Comparison of ENCODE assay signal across 21 mouse cellular contexts in the genomic region with DNA sequence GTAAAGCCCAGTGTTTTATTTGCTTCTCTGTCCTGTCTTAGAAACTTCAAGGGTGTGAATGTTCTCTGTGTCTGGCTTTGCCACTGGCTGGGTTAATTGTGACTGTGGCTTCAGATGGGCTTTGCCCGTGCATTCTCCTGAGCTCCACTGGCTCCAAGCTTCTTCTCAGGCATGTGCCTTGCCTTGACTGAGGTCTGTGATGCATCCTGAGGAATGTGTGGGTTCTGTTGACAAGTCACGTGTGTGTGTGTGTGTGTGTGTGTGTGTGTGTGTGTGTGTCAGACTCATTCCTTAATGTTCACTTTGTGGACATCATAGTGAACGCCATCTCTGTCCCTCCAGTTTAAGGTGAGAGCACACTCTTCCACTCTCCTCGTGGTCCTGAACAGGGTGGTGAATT. TPM values are rescaled to one million over a fixed set of nuclear protein-coding genes. Genes with fewer than 3 reads are reported as not detected.
"Had no signal": no experiment of that assay in that cellular context is flagged by ENCODE, and none has a peak within 500 bp of the region (broad histone marks: within the 10 kb centered on the region; RNA-seq: fewer than 3 reads in every experiment).

No protein-coding gene starts in this region.

- H3K27me3 ChIP-seq: neural tube, embryonic 12.5 days; neural tube, embryonic 13.5 days; neural tube, embryonic 15.5 days; stomach, embryonic 15.5 days had no signal

- DNase-seq: retina, postnatal 1 day; right cerebral cortex, adult 18-20 months; right cerebral cortex, postnatal 14 days; right cerebral cortex, postnatal 25 days; right cerebral cortex, postnatal 4 days; spleen, adult 18-20 months; thymus, adult 18-20 months; thymus, adult 2 months; thymus, postnatal 14 days; thymus, postnatal 25 days; thymus, postnatal 36 days; thymus, postnatal 4 days had no signal

- H3K9ac ChIP-seq: neural tube, embryonic 12.5 days; neural tube, embryonic 15.5 days; stomach, embryonic 15.5 days had no signal

- H3K4me2 ChIP-seq: neural tube, embryonic 12.5 days; neural tube, embryonic 13.5 days; neural tube, embryonic 15.5 days; stomach, embryonic 15.5 days had no signal

- H3K9me3 ChIP-seq: neural tube, embryonic 12.5 days; neural tube, embryonic 13.5 days; neural tube, embryonic 15.5 days; stomach, embryonic 15.5 days had no signal

- H3K27ac ChIP-seq: neural tube, embryonic 12.5 days; neural tube, embryonic 13.5 days; neural tube, embryonic 15.5 days; stomach, embryonic 15.5 days; stomach, postnatal 0 days had no signal

- H3K36me3 ChIP-seq: stomach, embryonic 15.5 days had no signal

- H3K4me3 ChIP-seq: neural tube, embryonic 12.5 days; neural tube, embryonic 13.5 days; neural tube, embryonic 15.5 days; stomach, embryonic 15.5 days had no signal

RNA-seq across cellular contexts. Expression of gene Tex22, which starts 55.5 kb away (rescaled TPM):
- polyA plus RNA-seq: neural tube, embryonic 12.5 days; neural tube, embryonic 13.5 days; neural tube, embryonic 15.5 days; small intestine, adult 2 months; stomach, embryonic 14.5 days; stomach, embryonic 15.5 days; stomach, embryonic 16.5 days; stomach, postnatal 0 days; thymus, postnatal 0 days had no signal
